Mouse (Mus musculus): ENCODE results near the gene Atf3.
"Not testable (repeated sequence)": the region's sequence is repeated elsewhere in the genome, so short reads cannot be mapped to it uniquely, and the experiment has no call there.

Gene Atf3

DNA sequence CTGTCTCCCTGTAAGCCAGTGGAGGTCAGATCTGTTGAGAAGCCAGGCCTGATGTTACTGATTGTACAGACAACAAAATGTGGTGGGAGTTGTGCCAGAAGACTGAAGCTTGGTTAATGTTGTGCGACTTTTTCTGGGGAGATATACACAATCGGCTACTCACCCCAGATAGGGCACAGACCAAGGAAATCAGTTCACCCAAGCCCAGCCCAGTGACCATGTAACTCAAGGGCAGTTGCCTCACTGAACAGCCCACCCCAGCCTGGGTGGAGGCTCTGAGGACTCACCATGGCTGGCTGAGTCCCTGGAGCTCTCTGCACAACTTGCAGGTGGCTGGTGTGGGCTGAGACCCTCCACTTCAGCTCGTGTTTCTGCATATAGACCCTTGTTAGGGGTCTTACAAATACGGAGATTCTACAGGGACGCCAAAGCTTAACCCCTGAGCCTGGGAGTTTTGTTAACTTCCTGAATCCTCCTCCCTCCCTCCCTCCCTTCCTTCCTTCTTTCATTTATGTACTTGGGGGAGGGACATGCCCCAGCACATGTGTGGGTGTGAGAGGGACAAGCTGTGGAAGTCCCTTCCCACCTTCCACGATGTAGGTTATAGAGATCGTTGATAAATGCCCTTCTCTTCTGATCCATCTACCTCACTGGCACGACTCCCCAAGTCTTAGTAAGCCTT is 66.8 kb downstream of the Atf3 start:
- DNase-seq (ENCODE audit: low spot score in 2 of 2), result no peak

DNA sequence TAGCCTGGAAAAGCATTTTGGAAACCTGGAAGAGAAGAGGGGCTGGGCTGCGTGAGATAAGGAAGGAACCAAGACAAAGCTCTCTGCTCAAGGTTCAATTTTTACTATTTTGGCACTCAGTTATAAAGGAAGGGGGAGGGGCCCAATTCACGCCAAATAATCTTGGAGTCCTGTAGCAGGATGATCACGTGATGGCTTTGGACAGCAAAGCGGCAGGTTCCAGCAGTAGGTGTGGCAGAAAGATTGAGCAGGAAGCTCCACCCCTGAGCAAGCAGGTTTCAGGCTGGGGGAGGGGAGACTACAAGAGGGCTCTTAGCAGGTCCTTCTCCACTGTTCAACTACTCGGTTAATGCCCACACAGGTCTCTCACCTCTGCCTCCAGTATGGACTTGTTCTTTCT is 68.3 kb downstream of the Atf3 start:
- not testable (repeated sequence) for DNase-seq (ENCODE audit: low spot score in 2 of 2)

DNA sequence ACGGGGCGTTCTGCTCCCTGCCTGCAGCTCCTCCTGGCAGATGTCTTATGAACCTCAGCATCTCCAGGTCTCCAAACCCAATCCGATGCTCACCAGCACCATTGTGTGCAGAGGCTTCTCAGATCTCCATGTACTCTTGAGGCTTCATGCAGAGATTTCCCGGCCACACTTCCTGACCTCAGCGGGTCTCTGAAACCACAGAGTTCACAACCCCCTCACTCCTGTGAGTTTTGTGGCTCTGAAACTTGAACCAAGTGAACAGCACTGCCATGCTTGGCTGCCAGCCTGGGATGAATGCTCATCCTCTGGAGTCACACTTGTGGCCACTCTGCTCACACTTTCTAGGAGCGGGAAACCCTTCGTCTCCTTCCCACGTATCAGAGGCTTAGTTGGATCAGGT is 76.9 kb downstream of the Atf3 start:
- DNase-seq (ENCODE audit: low spot score in 2 of 2), result no peak

DNA sequence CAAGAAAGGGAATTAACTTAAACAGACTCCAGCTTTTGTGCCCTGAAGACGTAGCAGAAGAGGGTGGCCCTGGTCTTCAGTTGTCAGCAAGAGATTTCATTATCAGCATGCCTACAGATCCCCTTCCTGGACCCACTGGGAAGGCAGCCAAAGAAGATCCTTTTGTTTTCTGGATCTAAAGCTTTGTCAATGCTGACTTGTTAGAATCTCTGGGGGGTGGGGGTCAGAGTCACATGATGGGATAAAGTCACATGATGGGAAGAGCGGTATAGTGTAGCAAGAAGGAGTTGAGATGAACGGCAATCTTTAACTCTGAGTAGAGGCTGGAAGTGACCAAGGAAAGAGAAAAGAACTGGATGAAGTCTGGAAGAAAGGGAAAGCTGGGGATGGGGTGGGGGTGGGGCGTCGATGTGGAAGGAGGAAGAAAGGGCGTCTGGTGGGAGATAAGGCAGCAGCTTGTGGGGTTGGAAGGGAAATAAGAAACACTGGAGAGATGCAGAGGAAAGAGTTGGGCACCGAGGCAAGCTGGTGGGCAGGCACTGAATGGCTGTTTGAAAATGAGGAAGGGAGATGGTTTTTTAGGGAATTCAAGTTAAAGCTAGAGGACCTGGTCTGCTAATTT is 78.9 kb downstream of the Atf3 start:
- no peak for DNase-seq (ENCODE audit: low spot score in 2 of 2)

DNA sequence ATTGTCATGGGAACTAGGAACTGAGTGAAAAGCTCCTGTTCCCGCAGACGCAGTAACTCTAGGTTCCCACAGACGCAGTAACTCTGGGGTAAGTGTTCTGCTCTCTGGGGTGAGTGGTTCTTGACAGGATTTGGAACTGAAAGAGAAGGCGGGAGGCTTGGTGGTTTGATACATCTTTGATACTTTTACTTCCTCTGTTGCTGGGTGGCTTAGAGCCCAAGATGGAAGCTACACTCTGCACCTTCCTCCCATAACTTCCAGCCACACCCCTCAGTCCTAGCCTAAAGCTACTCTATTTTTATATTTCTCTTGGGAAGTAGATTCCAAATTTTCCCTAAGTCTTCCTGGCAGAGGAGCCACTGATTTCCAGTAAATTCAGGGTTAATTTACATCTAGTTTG is 79.4 kb downstream of the Atf3 start:
- no peak for DNase-seq (ENCODE audit: low spot score in 2 of 2)

DNA sequence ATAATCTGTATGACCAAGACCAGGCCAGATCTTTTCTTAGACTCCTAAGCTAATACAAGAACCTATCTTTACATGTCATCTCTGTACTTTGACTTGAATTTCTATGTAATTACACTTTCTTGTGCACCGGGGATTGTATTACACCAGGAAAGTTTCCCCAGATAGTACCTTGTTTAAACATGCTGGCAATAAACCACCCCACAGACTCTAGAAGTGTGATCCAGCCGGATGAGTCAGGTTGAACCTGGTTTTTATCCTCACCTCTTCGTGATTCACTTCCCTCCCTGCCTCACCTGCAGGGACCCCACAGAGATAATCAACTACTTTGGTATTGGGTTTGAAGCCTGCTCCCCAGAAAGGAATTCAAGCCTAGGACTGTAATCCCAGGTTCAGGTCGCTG is 82.4 kb downstream of the Atf3 start:
- no peak for DNase-seq (ENCODE audit: low spot score in 2 of 2)

DNA sequence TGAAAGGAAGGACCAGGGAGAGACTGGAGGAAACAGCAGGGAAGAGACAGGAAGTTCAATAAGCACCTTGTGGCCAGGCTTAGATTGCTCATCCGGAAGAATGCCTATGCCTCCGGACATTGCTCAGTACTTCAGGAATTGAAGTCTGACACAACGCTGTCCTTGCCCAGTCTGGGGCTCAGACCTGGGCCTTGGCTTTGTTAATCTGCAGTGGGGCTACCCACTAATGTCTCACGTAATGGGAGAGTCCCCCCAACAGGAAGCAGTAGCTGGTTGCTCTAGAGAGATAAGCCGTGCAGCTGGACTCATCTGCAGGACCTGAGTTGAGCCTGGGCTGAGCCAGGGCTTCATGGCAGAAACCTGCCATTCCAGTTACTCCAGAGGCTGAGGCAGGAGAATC is 84.9 kb downstream of the Atf3 start:
- no peak for DNase-seq (ENCODE audit: low spot score in 2 of 2)

DNA sequence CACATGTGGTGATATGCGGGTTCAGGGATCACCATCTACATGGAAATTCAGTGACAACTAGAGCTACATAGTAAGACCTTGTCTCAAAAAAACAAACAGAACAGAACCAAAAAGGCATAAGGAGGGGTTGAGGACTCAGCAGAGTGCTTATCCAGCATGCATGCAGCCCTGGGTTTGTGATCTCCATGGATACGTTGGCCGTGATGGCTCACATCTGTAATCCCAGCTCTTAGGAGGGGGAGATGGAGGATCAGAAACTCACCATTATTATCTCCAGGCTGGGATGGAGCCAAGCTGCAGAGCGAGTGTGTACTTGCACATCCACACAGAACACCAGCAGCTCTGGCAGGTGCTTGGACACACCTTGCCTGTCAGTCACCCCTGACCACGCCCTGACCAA is 85.6 kb downstream of the Atf3 start:
- no peak for DNase-seq (ENCODE audit: low spot score in 2 of 2)

DNA sequence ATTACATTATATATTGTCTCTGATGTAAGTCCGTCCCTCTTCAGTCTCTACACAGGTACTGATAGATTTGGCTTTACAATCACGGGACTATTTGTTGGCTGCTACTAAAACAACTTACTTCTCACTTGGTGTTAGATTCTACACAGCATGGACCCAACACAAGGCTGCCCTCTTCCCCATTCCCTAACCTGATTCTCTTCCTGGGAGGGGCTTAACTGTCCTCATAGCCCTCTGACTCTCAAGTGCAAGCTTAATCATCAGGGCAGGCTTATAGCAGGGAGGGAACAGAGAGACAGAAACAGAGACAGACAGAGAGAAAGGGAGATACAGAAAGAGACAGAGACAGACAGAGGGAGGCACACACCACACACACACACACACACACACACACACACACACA is 86.1 kb downstream of the Atf3 start:
- no peak for DNase-seq (ENCODE audit: low spot score in 2 of 2)

DNA sequence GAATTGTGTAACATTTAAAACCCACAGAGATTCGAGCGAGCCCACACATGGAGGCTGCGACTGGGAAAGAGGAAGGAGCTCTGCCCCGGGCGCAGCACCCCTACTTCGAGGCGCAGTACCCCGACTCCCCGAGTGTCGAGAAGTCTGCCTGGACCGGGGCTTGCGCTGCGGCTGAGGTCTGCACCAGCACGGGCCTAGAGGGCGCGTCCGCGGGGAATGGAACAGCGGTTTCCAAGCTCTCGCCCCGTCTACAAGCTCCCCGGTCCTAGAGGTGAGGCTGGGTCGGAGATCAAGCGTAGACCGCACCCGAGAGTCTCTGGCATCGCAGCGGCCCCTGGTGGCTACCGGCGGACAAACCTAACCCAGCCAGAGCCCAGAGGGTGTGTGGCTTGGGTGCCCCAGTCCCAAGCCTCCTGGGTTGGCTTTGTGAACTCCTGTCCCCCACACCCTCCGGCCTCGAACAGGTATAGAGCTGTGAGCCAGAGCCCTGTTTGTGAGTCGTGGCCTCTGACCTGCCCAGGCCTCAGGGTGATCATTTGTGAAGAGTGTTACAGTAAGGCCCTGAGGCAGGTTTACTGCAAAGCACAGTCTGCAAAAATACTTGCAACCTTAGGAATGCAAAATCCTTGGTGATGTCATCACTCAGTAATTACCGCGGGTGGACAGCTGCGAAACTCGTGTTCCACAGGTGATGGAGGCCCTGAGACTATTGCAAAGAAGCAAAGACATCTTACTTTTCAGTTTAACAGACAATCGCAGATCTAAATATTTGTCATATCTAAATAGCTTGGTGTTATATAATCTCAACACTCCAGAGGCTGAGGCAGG is 91.8 kb downstream of the Atf3 start:
- DNase-seq (ENCODE audit: low spot score in 2 of 2), result peak in 1 of 2 experiments; percentile 30

DNA sequence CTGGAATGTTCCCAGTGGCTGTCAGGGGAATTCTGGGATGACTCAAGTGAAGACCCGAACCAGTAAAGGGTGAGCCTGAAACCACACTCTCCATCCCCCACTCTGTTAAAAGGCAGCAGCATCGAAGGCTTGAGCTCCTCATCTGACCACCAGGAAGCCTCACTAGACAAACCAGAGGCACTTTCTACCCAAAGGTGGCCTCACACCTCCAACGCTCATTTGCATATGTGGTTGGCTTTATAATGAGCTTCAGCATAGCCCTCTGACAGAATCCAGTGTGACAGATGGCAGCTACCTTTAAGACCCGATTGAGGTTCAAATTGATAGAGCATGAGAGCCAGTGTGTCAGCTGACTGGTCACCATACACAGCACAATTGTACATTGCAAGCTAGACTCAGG is 93.6 kb downstream of the Atf3 start:
- no peak for DNase-seq (ENCODE audit: low spot score in 2 of 2)

DNA sequence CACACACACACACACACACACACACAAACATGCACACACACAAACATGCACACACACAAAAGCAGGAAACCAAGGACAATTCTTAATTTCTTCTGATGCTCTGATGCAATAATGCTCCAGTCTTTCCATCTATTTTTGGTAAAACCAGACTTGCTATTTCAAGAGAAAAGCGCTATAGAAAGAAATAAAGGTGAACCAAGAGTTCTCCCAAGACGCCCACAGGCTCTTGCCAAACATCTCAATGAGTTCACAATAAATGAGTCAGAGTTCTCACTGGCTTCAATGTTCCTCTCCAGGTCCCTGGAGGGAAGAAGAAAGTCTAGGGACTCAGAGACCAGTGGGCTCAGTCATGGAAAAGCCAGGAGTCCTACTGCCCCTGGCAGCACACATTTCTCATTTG is 94.1 kb downstream of the Atf3 start:
- DNase-seq (ENCODE audit: low spot score in 2 of 2), result no peak

DNA sequence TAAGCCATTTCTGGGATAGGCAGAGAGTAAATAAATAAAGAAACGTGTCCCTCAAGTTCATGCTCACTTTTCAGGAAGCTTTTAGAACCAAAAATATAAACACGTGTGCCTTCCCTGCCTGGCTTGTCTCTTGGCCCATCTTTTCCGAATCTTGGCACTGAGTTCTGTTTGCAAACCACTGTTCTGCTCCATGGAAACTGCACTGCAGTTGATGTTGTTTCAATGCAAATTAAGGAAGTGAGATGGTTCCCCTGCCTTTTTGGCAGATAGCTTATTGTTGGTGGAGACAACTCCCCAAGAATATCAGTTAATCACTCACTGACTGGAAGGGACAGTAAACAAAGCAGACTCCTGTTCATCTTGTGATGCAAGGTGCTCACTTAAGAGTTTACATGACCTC is 95.1 kb downstream of the Atf3 start:
- DNase-seq (ENCODE audit: low spot score in 2 of 2), result no peak

Measured in frontal cortex, postnatal 14 days (tissue).